Mouse (Mus musculus): ENCODE data around the gene Lcat. TPM values are rescaled to one million over a fixed set of nuclear protein-coding genes. Genes with fewer than 3 reads are reported as not detected.
"Not testable (repeated sequence)": the region's sequence is repeated elsewhere in the genome, so short reads cannot be mapped to it uniquely, and the experiment has no call there.

Gene Lcat
- polyA plus RNA-seq (2016; fragmentation: Nextera tagmentation; extraction: Ambion mirVana), result 0.45 and 0.99 TPM in 2 replicates

GRCm38 (mm10) chr8:105943321-105943739 lies at the start of gene Lcat:
Gene Lcat, minus strand, starts transcription at chr8:105943382.
- Histone ChIP-seq H3K36me3 (0 out of 2 replicates have a peak, but pooled peaks cover 10% of the 10 kb centered on the region), H3K4me2 (replicated peaks) (no peak within 1 kb of the TSS), H3K9me3 (no peaks in the 10 kb centered on the region), H3K4me3 (no peak within 1 kb of the TSS), H3K27ac (replicated peaks) (no peak within 1 kb of the TSS), H3K9ac (replicated peaks) (no peak within 1 kb of the TSS), H3K4me1 (peaks cover under 1% of the 10 kb centered on the region; the same call in 1 of the 2 replicates), H3K27me3 (no peaks in the 10 kb centered on the region)
- 72% methylated on average over 8 of the region's 8 CpGs for WGBS
- ATAC-seq (ENCODE audit: low FRiP score, low read depth), result no peak

- no peak for ATAC-seq (ENCODE audit: low FRiP score, low read depth)
- 66% methylated on average over 5 of the region's 5 CpGs for WGBS
- H3K27ac ChIP-seq (replicated peaks), result no peak overlapping the region
Observed at GRCm38 (mm10) chr8:105992499-105992898, 49.3 kb upstream of the Lcat start.

GRCm38 (mm10) chr8:105991546-105991945 lies 48.4 kb upstream of the Lcat start:
- 78% methylated on average over 2 of the region's 2 CpGs for WGBS
- no peak for ATAC-seq (ENCODE audit: low FRiP score, low read depth)
- Histone ChIP-seq H3K9me3 (no peaks in the 10 kb centered on the region), H3K9ac (replicated peaks) (no peak overlapping the region), H3K4me1 (no peaks in the 10 kb centered on the region), H3K4me3 (no peak overlapping the region), H3K4me2 (replicated peaks) (no peak overlapping the region), H3K27ac (replicated peaks) (no peak overlapping the region), H3K27me3 (peaks cover 9% of the 10 kb centered on the region), H3K36me3 (no peaks in the 10 kb centered on the region)

More at GRCm38 (mm10) chr8:105992499-105992898, 49.3 kb upstream of the Lcat start:
- Histone ChIP-seq H3K9me3 (no peaks in the 10 kb centered on the region), H3K36me3 (no peaks in the 10 kb centered on the region), H3K27me3 (peaks cover 9% of the 10 kb centered on the region), H3K4me1 (no peaks in the 10 kb centered on the region), H3K9ac (replicated peaks) (no peak overlapping the region), H3K4me2 (replicated peaks) (no peak overlapping the region), H3K4me3 (no peak overlapping the region)

GRCm38 (mm10) chr8:105990856-105991387 lies 47.7 kb upstream of the Lcat start, which contains the start of gene Dus2:
Gene Dus2, plus strand, starts transcription at chr8:105991337.
- Histone ChIP-seq H3K36me3 (no peaks in the 10 kb centered on the region), H3K4me1 (no peaks in the 10 kb centered on the region), H3K27me3 (peaks cover 9% of the 10 kb centered on the region), H3K27ac (replicated peaks) (no peak within 1 kb of the TSS), H3K4me3 (no peak within 1 kb of the TSS), H3K9me3 (no peaks in the 10 kb centered on the region), H3K9ac (replicated peaks) (no peak within 1 kb of the TSS), H3K4me2 (replicated peaks) (peak within 1 kb of the TSS; percentile 32; the same call in 1 of the 2 replicates)
- 14% methylated on average over 15 of the region's 15 CpGs for WGBS
- peak; percentile 68; the same call in 1 of the 2 replicates for ATAC-seq (ENCODE audit: low FRiP score, low read depth)

- no peaks in the 10 kb centered on the region for H3K9me3 ChIP-seq
- H3K36me3 ChIP-seq, result no peaks in the 10 kb centered on the region
- no peak overlapping the region for H3K4me3 ChIP-seq
- H3K4me2 ChIP-seq (replicated peaks), result no peak overlapping the region
- H3K27ac ChIP-seq (replicated peaks), result no peak overlapping the region
- 91% methylated on average over 11 of the region's 11 CpGs for WGBS
- H3K9ac ChIP-seq (replicated peaks), result no peak overlapping the region
- ATAC-seq (ENCODE audit: low FRiP score, low read depth), result no peak
- H3K27me3 ChIP-seq, result peaks cover 9% of the 10 kb centered on the region
- no peaks in the 10 kb centered on the region for H3K4me1 ChIP-seq
Observed at GRCm38 (mm10) chr8:105988546-105988945, 45.4 kb upstream of the Lcat start.

- not testable (repeated sequence) for H3K9ac ChIP-seq (replicated peaks); H3K9me3 ChIP-seq; H3K27me3 ChIP-seq; H3K4me1 ChIP-seq; H3K4me2 ChIP-seq (replicated peaks); ATAC-seq (ENCODE audit: low FRiP score, low read depth); H3K27ac ChIP-seq (replicated peaks); H3K4me3 ChIP-seq; H3K36me3 ChIP-seq
- WGBS, result 87% methylated on average over 11 of the region's 11 CpGs
Observed at GRCm38 (mm10) chr8:105983406-105983805, 40.2 kb upstream of the Lcat start.

- no peaks in the 10 kb centered on the region for H3K4me1 ChIP-seq
- no peak overlapping the region for H3K4me3 ChIP-seq
- no peaks in the 10 kb centered on the region for H3K27me3 ChIP-seq
- no peak overlapping the region for H3K9ac ChIP-seq (replicated peaks)
- no peak overlapping the region for H3K27ac ChIP-seq (replicated peaks)
- no peaks in the 10 kb centered on the region for H3K9me3 ChIP-seq
- ATAC-seq (ENCODE audit: low FRiP score, low read depth), result no peak
- H3K4me2 ChIP-seq (replicated peaks), result no peak overlapping the region
- no peaks in the 10 kb centered on the region for H3K36me3 ChIP-seq
- 89% methylated on average over 1 of the region's 1 CpGs for WGBS
Observed at GRCm38 (mm10) chr8:105981146-105981545, 38.0 kb upstream of the Lcat start.

- Histone ChIP-seq H3K27ac (replicated peaks) (no peak within 1 kb of the TSS), H3K9ac (replicated peaks) (no peak within 1 kb of the TSS), H3K4me2 (replicated peaks) (no peak within 1 kb of the TSS), H3K4me3 (no peak within 1 kb of the TSS), H3K36me3 (no peaks in the 10 kb centered on the region), H3K27me3 (no peaks in the 10 kb centered on the region), H3K9me3 (no peaks in the 10 kb centered on the region), H3K4me1 (no peaks in the 10 kb centered on the region)
- 90% methylated on average over 15 of the region's 15 CpGs for WGBS
- ATAC-seq (ENCODE audit: low FRiP score, low read depth), result no peak
Observed at GRCm38 (mm10) chr8:105979325-105979724, 36.1 kb upstream of the Lcat start, which contains the start of gene Dpep3. Gene Dpep3, minus strand, starts transcription at chr8:105979429.

GRCm38 (mm10) chr8:105975363-105975762 lies 32.2 kb upstream of the Lcat start:
- no peaks in the 10 kb centered on the region for H3K4me1 ChIP-seq
- no peaks in the 10 kb centered on the region for H3K9me3 ChIP-seq
- no peak overlapping the region for H3K9ac ChIP-seq (replicated peaks)
- no peaks in the 10 kb centered on the region for H3K36me3 ChIP-seq
- H3K4me2 ChIP-seq (replicated peaks), result no peak overlapping the region
- WGBS, result 64% methylated on average over 7 of the region's 7 CpGs
- H3K27me3 ChIP-seq, result no peaks in the 10 kb centered on the region
- no peak overlapping the region for H3K27ac ChIP-seq (replicated peaks)
- H3K4me3 ChIP-seq, result no peak overlapping the region
- ATAC-seq (ENCODE audit: low FRiP score, low read depth), result no peak

GRCm38 (mm10) chr8:105971019-105971720 lies 28.0 kb upstream of the Lcat start:
- Histone ChIP-seq H3K4me1 (peaks cover 5% of the 10 kb centered on the region), H3K9ac (replicated peaks) (no peak overlapping the region), H3K9me3 (no peaks in the 10 kb centered on the region), H3K36me3 (no peaks in the 10 kb centered on the region), H3K4me3 (no peak overlapping the region), H3K27me3 (peaks cover 20% of the 10 kb centered on the region), H3K4me2 (replicated peaks) (no peak overlapping the region), H3K27ac (replicated peaks) (no peak overlapping the region)
- no peak for ATAC-seq (ENCODE audit: low FRiP score, low read depth)
- WGBS, result 76% methylated on average over 8 of the region's 8 CpGs

GRCm38 (mm10) chr8:105969367-105969766 lies 26.2 kb upstream of the Lcat start:
- peaks cover 38% of the 10 kb centered on the region for H3K27me3 ChIP-seq
- no peak for ATAC-seq (ENCODE audit: low FRiP score, low read depth)
- peaks cover 15% of the 10 kb centered on the region for H3K4me1 ChIP-seq
- 67% methylated on average over 1 of the region's 1 CpGs for WGBS
- H3K4me3 ChIP-seq, result no peak overlapping the region
- no peaks in the 10 kb centered on the region for H3K9me3 ChIP-seq
- H3K4me2 ChIP-seq (replicated peaks), result no peak overlapping the region
- no peak overlapping the region for H3K27ac ChIP-seq (replicated peaks)
- H3K36me3 ChIP-seq, result no peaks in the 10 kb centered on the region
- no peak overlapping the region for H3K9ac ChIP-seq (replicated peaks)

GRCm38 (mm10) chr8:105966692-105967311 lies 23.6 kb upstream of the Lcat start:
- no peaks in the 10 kb centered on the region for H3K36me3 ChIP-seq
- ATAC-seq (ENCODE audit: low FRiP score, low read depth), result no peak
- peak overlapping the region; percentile 21 for H3K4me2 ChIP-seq (replicated peaks)
- no peak overlapping the region for H3K27ac ChIP-seq (replicated peaks)
- H3K9me3 ChIP-seq, result no peaks in the 10 kb centered on the region
- no peak overlapping the region for H3K9ac ChIP-seq (replicated peaks)
- 10% methylated on average over 19 of the region's 19 CpGs for WGBS
- H3K4me3 ChIP-seq, result no peak overlapping the region
- H3K27me3 ChIP-seq, result peaks cover 44% of the 10 kb centered on the region
- H3K4me1 ChIP-seq, result peaks cover 15% of the 10 kb centered on the region
